Mouse (Mus musculus) ovary, postnatal 10 days (tissue): ENCODE results near the gene Ttc25.
"Not testable (repeated sequence)": the region's sequence is repeated elsewhere in the genome, so short reads cannot be mapped to it uniquely, and the experiment has no call there.

Source experiments
- DNase-seq: peaks from one replicate; pipeline ENCODE4 v3.0.0; 2022; ENCODE audit warnings: low spot score

Gene Ttc25

DNA sequence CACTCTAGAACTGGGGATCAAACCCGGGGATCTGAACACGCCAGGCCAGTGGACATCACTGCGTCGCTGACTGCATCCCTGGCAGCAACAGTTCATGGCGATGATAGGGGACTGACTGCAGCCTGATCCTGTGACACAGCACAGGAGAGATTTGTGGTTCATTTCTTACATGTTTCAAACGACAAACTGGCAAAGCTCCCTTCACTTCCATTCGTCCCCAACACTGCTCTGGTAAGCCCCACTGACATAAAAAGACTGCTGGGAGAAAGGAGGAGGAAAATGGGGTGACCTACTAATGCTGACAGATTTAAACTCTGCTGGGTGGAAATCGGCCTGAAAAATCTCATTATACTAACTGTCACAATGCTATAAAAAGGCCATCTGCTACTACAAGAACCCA is 58.4 kb downstream of the Ttc25 start:
- no peak for DNase-seq

DNA sequence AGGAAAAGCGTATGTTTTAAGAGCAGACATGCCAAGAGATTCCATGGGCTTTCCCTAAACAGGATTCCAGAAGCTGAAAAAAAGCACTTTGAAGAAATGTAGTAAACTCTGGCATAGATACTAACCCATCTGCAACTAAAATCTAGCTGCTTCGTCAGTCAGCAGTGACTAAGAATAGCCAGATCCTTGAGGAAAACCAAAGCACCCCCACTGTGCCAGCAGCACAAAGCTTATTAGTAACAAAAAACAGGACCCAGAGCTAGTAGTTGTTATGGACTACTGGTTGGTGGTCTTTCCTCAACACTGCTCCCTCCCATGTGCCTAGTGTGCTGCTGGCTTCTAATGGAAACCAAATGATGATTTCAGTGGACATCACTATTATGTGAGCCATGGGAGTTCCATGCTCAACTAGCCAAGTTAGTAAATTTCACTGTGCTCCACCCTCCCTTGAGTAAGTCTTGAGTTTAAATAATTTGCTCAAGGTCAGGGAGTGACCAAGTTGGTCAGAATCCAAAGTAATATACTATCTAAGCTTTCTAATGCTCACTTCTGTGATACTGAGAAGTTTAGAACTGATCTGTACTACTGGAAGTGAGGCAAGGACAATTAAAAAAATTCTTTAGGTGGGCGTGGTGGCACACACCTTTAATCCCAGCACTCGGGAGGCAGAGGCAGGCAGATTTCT is 59.1 kb downstream of the Ttc25 start:
- DNase-seq = no peak

GRCm38 (mm10) chr11:100605451-100605850 is 60.0 kb downstream of the Ttc25 start:
- no peak for DNase-seq

- no peak for DNase-seq
These were observed 61.7 kb downstream of the Ttc25 start for GRCm38 (mm10) chr11:100607121-100607520.

DNA sequence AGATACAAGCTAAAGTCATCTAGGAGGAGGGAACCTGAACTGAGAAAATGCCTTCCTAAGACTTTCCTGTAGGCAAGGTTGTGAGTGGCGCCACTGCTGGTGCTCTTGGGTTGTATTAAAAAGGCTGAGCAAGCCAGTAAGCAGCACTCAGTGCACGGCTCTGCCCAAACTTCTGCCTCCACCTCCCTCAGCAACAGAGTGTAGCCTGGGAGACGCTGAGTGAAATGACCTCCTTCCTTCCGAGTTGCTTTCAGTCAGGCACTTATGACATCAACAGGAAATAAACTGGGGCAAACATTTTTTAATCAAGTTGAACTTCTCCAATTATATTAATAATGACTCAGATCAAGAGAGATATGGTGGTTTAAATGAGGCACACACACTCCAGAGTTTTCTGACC is 63.4 kb downstream of the Ttc25 start:
- DNase-seq = no peak

DNA sequence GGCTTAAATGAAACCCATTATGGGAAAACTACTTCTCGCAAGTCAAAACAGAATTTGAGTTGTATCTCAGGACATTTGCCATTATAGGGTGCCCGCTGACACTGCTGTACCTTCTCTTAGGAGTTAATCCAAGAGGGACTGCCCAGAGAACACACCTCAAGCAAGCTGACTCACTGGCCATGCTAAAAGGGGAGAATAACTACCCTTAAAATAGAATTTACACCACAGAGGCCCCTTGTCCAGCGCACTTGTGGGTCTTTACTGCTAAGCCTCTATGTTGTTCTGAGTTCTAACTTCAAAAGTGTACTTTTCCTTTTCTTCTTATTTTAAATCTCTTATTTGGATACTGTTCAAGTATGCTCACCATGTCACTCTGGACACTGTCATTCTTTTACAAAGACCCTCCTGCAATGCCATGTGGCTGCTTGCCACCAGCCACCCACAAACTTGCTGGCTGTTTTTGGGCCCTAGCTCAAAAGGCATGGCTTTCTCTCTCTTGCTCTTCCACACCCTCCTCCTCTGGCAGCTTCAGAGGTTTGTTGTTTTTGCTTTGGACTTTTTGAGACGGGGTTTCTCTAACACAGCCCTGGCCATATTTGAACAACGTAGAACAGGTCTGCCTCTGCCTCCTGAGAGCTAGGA is 64.1 kb downstream of the Ttc25 start:
- no peak for DNase-seq

GRCm38 (mm10) chr11:100609997-100610680 is 64.7 kb downstream of the Ttc25 start:
- DNase-seq = no peak

DNA sequence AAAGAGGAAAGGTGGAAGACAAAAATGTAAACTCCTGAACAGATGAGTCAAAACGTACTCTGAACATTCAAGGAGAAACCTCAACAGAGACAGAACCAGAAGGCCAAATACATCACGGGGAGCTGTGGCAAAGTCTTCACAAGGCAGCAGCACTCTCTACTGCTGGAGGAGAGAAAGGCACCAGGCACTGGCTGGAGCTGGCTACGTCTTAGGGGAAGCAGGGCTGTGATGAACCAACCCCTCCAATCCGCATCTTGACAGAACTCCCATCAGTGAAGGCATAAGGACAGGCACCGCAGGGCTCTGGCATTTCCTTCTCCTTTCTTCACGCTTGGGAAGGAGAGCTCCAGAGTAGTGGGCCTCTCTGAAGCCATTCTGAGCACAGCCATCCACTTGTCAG is 66.2 kb downstream of the Ttc25 start:
- DNase-seq = no peak

GRCm38 (mm10) chr11:100613241-100613640 is 67.8 kb downstream of the Ttc25 start:
- no peak for DNase-seq

DNA sequence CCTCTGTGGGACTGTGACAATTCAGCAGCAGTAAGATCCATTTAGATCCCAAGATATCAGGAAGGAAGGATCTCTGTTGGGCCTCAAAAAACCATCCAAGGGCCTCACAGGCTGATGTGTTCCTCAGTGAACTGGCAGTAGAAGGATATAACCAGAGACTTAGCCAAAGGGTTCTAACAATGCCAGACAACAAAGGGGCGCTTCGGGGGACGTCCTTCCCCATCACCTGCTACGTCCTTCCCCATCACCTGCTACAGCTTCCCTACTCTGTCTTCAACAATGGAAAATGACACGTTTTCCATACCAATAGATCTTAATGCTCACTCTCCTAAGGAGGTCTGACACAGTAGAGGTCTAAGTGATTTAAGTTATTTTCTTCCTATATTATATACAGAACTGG is 70.9 kb downstream of the Ttc25 start:
- DNase-seq = no peak

DNA sequence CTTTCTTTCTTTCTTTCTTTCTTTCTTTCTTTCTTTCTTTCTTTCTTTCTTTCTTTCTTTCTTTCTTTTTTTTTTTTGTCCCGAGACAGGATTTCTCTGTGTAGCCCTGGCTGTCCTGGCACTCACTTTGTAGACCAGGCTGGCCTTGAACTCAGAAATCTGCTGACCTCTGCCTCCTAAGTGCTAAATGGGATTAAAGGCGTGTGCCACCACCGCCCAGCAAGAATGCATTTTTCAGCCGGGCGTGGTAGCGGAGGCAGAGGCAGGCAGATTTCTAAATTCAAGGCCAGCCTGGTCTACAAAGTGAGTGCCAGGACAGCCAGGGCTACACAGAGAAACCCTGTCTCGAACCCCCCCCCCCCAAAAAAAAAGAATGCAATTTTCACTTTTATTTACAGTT is 71.4 kb downstream of the Ttc25 start:
- not testable (repeated sequence) for DNase-seq

DNA sequence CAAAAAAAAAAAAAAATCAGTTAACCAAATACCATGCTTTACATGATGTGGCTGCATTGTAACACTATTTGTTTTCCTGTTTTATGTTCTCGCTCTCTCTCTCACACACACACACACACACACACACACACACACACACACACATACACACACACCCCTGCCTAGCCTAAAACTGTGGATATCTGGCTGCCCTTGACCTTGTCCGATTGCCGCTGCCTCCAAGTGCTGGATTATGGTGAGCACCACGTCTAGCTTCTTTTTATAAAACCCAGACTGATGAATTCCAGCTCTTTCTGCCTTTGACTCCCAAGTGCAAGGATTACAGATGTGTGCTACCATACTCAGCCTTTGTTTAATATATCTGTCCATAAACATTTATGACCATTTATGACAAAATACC is 72.1 kb downstream of the Ttc25 start:
- no peak for DNase-seq

DNA sequence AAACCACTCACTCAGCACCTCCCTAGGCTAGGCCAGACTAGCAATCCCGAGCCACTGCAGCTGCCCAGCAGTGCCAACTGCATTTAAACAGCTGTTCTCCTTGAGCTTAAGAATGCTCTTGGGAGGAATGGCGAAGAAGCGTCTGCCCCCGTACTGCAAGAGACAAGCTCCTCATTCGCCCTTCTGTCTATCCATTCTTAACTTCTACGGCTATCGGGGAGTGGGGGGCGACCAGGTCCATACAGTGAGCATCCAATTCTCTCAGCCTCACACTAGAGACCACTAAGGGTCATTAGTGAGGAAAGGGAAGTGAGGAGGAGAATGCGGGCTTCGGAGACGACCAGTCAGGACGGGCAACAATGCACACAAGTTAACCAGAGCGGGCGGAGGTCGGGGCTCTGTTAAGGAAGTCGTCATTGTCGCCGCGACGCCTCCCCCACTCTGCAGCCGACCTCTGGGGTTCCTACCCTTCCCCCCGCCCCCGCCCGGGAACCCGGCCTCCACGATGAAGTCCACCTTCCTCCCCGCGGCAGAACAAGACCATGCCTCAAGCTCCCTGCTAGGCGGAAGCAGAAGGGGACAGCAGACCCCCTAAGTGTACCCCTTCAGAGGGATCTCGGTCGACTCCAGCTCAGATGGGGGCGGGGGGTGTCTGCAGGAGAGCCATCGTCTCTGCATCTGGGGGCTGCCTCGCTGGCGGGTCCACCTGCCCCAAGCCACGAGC is 73.5 kb downstream of the Ttc25 start, which contains the start of gene Nkiras2:
TSS of gene Nkiras2 (plus strand) at position 484 of the 724 bp plus-strand sequence.
- no peak for DNase-seq

GRCm38 (mm10) chr11:100619485-100619975 is 74.1 kb downstream of the Ttc25 start:
- DNase-seq = peak; percentile 91

- DNase-seq = no peak
These were observed 74.6 kb downstream of the Ttc25 start, which contains the start of gene Dnajc7 for GRCm38 (mm10) chr11:100619982-100620381. Dnajc7 (minus strand) TSS chr11:100620168.
